Mouse (Mus musculus) spleen, adult 2 months (tissue): ENCODE data around the gene Srf.

Experiments
- CTCF ChIP-seq: fragments of 200-500 bp; IDR thresholded peaks from 2 replicates; pipeline ENCODE4 v1.5.1; 2011; ENCODE audit warnings: mild to moderate bottlenecking, inconsistent platforms; ENCODE audit not compliant: insufficient read depth, insufficient read length, insufficient replicate concordance; ENCODE audit errors: extremely low read depth
- POLR2A ChIP-seq: fragments of 200-500 bp; IDR thresholded peaks from 2 replicates; pipeline ENCODE4 v1.6.1; 2011; ENCODE audit warnings: low read depth, low read length, inconsistent platforms

GRCm38 (mm10) chr17:46578650-46579049 lies 22.7 kb upstream of the Srf start:
- TF ChIP-seq CTCF: no peak
- no peak for TF ChIP-seq POLR2A
